Mouse (Mus musculus) activated CD4-positive, CD25-positive, alpha-beta regulatory T cell, adult 4 months (primary cell): ENCODE results near the gene Gm17364. TPM values are rescaled to one million over a fixed set of nuclear protein-coding genes. Genes with fewer than 3 reads are reported as not detected.
A peak's percentile ranks its signal among the peaks of the same experiment; 100 is the strongest.
"Not testable (repeated sequence)": the region's sequence is repeated elsewhere in the genome, so short reads cannot be mapped to it uniquely, and the experiment has no call there.

Source experiments
- ATAC-seq: one replicate; pipeline ENCODE4 v1.8.0; 2017
- polyA plus RNA-seq, 2 experiments: library from polyadenylated mRNA; unstranded; fragments of 100-300 nt; shearing (Covaris generic); gene quantifications; one replicate each; pipeline ENCODE4 v1.2.1; 2017

Gm17364 gene
- polyA plus RNA-seq: not detected

DNA sequence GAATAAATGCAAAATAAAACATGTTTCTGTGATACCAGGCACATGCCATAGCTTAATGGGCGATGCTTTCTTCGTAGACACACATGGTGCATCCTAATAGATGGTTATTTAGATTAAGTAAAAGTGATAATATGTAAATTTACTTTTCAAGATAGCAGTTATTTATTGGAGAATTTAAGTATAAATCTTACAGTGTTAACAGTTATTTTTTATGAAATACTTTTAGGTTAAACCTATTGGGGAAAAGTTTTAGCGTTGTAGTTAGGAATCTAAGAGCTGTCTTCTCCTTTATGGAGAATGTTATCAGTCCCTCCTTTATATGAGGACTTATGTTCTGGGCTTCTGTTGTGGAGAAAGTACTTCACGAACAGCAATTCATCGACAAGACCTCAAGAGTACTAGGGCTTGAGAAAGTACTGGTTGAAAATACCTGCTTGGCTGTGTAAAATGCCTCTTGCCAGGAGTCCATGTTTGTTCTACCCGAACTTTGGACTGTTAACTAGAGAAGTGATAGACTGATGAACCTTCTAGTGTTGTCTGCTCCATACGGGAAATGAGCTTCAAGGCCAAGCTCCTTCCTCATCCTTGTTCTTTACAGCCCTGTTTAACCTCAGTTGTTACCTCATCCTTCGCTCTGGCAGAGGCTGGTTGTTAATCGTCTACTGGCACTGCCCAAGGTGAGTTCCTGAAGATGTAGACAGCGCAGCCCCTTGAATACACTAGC is at the start of gene Gm17364:
Gm17364 (minus strand) TSS at position 51 of the 724 bp plus-strand sequence.
- no peak for ATAC-seq

DNA sequence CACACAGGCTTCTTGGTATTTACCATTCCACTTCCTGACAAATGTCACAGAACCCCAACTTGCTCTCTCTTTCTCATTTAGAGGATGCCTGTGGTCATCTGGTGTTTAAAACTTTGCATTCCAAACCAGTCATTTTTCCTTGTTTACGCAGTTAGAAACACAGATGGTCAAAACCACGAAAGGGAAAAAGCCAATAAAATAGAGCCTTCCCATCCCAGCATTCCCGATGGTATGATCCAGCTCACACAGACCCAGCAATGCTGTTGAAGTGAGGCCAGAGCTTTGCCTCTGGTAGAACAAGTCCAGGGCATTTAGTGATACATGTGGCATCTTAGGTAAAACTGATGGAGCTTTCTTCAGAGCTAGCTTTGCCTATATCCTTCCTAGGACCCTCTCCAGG is 47.7 kb upstream of the Gm17364 start:
- ATAC-seq: no peak

DNA sequence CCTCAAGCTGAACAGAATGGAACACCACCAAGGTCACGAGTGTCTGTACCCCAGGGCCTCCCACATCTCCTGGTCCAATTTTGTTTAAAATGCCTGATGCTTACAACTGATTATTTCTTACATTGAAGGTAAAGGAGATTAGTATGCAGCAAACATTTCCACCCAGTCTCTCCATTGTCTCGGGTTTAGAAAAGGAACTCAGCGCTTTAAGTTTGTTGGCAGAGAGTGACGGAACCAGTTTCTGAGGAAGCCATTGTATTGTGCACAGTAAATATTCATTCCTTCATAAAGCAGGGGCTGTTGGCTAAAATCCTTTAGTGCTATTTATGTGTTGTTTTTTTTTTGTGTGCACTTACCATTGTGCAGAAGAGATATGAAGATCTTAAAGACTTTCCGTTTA is 47.0 kb upstream of the Gm17364 start:
- ATAC-seq: no peak

DNA sequence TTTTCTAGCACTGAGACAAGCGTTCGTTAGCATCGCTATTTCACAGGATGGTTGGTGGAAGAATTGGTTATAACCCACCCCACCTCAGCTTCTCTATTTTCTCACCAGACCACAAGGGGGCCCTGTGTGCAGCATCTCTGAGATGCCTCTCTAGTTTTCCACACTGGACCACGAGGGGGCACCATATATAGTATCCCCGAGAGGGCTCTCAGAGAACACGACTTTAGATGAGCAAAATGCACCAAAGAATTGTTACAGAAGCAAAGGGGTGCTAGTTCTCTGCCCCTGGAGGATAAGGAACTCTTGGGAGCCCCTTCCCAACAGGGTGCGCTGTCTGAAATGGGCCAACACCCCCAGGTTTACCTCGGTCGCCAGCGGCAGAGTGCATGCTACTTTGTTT is 28.9 kb upstream of the Gm17364 start:
- ATAC-seq: peak; percentile 83

DNA sequence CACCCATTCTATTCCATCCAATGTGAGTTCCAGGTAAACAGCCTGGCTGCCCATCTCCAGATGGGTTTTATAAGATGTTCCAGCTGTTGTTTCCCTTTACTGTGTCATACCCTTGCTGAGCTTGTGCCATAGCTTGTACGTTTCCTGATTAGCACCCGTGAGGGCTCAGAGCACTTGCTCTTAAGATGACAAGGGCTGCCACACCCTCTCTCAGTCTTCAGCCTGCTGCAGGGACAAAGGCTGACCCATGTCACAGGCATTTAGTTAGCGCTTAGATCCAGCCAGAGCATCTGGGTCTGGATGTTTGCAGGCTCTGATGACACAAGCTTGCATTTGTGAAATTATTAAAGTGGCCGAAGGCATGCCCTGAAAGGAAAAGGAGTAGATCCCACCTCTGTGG is 26.3 kb upstream of the Gm17364 start:
- ATAC-seq: no peak

DNA sequence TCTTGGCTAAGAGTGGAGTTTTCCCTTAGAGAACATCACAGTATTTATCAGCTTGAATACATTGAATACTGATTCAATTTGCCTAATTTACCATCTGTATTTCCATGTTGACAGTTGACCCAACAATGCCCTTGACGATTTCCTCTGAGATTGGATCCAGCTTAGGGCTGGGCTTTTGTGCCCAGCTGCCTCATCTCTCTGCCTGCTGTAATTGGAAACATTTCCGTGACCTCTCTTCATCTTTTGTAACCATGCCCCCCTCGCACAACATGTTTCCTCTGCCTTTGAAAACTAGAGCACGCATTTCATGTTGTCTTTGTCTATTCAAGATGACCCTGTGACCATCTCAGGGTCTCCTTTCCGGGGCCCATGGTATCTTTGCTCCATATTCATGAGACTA is 25.2 kb upstream of the Gm17364 start:
- no peak for ATAC-seq

DNA sequence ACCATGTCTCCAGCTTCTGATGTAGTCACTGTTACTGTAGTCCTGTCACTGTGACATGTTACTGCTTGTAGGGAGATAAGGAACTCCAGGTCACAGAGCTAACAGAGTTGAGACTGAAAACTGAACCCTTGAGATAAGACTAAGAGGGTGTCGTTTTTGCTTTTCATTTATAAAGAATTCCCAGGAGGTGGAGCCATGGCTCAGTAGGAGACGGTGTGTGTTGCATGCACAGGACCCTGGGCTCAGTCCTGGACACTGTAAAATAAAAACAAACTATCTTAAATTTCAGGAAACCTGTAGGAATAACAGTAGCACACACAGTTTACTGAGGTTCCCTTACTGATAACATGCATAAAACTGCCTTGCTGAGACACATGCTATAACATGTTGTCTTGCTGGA is 24.8 kb upstream of the Gm17364 start:
- ATAC-seq: no peak

DNA sequence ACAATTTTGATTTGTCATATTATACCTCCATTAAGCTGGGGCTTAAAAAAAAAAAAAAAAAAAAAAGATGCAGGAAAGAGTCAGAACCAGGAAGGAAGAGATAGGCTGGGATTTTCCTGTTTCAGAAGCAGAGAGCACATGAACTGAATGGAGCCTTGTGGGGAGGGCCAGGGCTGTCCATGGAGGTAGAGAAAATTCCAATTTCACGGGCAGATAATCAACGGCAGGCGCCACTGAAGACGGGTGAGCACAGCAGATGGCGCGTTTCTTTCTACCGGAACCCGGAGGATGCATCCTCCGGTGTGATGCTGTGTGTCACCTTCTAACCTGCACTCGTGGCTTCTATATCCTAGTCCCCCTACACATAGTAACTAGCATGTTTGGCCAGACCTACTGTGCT is 22.6 kb upstream of the Gm17364 start:
- ATAC-seq: no peak

DNA sequence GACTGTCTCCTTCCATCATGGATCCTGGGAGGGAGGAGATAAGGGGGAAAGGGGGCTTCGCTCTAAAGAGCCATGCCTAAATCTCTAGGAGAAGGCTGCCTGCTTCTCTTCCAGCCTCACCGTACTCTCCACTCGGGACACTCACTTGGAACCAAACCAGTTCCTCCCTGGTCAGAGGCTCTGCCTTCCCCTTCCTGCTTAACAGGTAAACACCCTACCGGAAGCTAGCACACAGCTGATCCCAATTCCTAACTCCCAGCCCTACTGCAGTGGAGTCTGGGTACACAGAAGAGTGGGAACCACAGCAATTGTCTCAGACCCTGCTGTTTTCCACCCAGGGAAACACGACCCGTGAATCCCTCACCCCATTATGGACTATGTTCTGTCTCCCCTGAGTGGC is 22.1 kb upstream of the Gm17364 start:
- ATAC-seq: no peak

DNA sequence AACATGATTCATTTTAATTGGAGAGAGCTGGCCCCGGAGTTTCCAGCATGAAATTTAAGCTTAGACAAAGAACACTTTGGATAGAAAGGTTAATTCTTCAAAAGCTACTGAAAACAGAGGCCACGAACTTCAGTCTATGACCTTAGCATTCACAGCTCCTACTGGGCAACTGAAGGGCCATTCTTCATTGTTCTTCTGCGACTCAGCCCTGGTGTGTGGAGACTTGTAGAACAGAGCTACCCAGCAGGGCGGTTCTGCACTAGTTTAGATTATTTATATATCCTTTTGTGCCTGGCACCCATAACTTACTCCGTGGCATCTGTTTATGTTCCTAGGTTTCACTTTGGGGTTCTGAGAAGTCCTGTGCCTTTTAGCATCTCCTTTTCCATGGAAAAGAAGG is 19.8 kb upstream of the Gm17364 start:
- no peak for ATAC-seq

DNA sequence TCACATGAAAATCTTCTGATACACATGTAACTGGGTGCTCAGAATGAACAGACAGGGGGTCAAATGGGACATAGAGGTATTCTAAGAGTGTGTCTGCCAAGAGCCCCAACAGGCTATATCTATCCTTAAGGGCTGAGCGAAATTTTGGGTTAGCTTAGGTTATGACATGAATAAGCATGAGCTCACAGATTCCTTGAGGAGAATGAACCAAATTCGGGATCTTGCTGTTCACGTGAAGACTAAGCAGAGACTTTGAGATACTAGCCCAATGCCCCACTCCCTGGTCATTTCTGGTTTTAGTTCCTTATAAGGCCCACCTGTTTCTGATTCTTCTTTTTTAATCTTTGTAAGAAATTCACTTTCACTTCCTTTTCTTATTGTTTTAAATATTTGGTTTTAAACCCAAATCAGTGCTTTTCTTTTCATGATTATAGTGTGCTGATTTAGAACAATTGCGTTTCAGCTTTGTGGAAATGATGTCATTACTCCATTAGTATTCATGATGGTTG is 17.7 kb upstream of the Gm17364 start:
- ATAC-seq: no peak

DNA sequence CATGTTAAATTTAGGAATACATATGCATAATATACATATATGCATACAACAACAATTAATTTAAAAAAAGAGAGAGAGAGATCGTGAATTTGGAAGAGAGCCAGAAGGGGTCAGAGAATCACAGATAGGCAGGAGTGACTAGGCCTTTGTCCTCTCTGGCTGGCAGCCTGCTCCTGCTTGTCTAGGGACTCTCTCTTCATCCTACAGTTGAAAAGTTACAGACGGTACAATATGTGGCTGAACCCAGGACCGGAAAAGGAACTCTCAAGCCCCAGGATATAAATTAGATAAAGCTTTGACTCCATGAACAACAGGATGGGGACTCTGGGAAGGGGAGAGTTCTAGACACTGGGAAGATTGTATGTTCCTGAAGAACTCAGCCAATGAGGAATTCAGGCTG is 12.5 kb upstream of the Gm17364 start:
- ATAC-seq: no peak

DNA sequence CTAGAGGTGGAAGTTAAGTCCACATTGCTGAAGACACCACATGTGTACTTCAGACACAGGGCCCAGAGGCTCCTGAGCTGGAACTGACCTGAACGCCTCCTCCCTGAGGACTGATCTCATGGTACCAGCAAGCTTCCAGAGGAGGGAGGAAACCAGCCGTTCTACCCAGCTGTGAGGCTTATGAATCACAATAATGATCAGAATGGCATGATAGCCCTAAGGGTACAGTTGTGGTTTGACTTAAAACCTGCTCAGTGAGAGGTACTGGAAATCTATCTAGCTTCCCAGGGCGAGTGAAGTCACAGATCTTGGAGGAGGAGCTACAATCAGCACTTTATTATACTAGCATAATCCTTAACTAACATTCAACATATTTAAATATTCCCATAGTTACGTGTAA is 11.7 kb upstream of the Gm17364 start:
- no peak for ATAC-seq

DNA sequence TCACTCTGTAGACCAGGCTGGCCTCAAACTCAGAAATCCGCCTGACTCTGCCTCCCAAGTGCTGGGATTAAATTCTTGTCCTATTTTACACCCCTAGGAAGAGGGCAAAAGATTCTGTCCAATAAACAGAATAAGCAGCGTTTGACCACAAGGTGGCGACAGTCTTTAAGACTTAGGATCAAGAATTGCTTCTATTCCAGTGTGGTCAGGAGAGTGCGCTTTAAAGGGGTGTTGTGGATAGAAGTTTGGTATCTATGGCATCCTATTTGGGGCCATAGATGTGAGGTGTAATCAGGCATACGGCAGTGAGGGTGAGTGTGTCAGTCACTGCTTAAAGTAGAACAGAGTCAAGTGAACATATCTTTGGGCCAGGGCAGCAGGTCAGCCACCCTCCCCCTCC is 9.5 kb upstream of the Gm17364 start:
- ATAC-seq: peak; percentile 36

DNA sequence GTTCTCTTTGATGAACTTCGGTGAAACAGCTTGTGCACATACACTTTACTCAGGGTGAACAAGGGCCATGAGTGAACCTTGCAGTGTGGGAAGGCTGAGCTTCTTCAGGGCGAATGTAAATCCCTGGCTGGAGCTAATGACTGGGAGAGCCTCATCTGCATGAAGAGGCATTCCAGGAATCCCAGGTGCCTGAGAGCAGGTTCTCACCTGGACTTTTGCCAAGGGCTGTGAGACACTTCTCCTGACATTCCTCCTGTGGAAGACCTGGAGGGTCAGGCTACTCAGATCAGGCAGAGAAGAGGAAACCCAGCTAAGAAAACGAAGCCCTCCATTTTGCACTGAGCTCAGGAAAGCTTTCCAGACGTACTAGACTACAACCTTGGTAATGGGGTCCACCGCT is 6.9 kb upstream of the Gm17364 start:
- no peak for ATAC-seq

DNA sequence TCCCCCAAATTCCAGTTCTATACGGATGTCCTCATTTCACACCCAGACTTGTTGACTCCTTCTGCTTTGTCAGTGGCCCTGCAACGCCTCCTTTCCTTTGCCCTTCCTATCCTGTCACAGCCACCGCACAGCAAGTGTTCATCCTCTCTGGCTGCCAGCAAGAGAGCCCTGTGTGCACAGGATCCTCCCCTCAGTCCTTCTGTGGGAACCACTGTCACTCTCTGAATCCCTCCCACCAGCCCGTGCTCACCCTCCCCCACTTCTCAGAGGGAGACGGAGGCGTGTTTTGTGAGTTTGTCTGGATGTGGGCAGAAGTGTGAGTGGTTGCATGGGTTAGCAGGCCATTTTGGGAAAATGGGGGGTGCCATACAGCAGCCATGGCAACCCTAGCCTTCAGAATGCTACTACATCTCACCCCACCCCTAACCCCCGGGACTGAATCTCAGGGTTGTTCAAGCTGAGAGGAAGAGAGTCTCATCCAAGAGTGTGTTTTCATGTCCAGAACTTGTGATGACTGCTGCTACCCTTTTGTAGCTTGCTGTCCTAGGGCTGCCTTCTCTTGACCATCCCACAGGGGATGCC is 5.9 kb downstream of the Gm17364 start:
- ATAC-seq: no peak

DNA sequence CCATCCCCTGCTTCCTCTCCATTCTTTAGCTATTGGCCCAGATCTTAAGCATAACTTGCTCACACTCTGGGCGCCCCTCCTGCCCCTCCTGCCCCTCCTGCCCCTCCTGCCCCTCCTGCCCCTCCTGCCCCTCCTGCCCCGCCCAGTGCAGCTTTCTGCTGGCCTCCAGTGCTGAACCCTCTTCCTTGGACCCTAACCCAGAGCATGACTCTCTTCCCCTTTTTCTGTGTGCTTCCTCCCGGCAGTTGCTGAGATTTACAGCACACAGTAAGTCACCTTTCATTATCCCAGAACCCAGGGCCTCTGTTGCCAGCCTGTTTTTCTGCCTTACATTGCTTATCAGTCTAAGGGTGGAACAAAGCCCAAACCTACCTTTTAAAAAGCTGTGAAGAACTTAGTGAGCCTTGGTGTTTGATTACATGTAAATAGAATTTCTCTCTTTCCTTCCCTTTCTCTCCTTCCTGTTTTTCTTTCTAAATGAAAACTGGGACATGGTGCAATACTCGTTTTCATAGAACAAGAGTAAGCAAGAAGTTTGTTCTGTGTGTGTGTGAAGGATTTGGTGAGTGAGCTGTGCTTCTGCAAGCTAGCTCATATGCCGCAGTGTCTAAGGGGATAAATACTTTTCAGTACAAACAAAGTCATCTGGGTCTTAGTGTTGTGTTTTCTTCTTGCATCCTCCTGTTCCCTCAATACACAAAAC is 10.3 kb downstream of the Gm17364 start:
- no peak for ATAC-seq

DNA sequence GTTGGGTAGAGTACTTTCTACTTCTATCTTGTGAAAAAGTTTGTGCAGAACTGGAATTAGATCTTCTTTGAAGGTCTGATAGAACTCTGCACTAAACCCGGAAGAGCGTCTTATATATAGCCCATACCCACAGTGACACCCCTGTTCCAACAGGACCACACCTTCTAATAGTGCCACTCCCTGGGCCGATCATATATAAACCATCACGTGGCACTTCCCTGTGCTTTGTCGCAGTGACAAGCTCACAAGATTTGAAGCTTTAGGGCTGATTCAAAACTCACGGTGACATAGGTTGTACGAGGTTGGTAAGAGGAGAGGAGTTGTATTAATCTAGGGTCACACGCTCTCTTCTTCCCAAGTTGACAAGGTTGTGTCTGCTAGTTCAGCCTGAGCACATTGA is 12.2 kb downstream of the Gm17364 start:
- not testable (repeated sequence) for ATAC-seq

DNA sequence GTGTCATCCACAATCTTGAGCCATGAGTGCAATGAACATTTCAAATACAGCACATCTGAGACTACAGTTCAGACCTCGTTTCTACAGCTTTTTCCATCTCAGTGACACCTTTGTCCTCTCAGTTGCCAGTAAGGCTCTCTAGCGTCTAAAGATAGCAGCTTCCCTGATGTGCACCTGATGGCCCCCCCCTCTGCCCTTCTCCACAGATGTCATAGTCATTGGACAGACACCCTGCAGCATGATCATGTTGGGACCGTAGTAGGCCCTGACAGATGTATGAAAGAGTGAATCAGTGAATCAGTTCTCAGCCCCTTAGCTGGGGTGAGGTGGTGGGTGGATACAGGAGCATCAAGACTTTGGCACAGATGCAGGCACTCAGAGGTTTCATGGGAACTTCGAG is 15.9 kb downstream of the Gm17364 start:
- no peak for ATAC-seq

DNA sequence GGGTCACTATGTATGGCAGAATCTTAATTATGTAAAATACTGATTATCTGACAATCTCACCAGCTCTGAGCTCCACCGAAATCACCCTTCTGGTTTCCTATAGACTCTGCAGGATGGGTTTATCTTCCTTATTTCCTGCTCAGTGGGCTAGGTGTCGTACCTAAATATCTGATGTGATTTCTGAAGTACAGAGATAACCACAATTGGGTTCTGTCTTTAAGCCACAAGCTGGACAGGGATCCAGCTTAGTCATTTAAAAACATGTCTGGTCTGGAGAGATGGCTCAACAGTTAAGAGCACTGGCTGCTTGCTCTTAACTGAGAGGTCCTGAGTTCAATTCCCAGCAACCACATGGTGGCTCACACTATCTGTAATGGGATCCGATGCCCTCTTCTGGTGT is 16.8 kb downstream of the Gm17364 start:
- no peak for ATAC-seq

DNA sequence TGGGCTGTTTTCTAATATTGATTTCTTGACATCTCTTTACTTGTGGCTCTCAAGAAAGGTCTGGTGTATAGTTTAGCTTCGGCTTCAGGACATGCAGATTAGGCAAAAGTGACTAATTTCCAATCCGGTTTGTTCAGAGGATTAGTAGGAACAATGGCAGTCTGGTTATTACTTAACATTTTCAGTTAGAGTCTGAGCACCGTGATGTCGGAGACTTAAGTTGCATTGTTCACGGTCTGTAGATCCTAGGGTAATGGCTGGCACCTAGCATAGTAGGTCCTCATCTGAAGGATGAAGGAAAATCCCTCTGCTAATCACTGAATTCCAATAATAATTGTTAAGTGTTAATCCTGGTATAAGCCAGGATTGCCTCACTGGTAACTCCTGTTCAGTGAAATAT is 17.7 kb downstream of the Gm17364 start:
- no peak for ATAC-seq

DNA sequence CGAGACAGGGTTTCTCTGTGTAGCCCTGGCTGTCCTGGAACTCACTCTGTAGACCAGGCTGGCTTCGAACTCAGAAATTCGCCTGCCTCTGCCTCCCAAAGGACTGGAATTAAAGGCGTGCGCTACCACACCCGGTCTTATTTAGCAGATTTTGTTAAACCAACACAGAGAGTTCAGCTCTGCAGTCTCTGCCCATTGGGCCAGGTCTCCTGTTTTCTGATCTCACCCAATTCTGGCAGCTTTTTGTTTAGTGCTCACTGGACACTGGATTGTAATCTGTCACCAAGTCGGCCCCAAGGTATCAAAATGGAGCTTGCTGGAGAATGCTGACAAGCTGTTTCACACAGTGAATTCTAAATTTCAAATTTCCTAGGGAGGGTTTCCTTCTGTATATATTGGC is 21.0 kb downstream of the Gm17364 start:
- ATAC-seq: no peak

DNA sequence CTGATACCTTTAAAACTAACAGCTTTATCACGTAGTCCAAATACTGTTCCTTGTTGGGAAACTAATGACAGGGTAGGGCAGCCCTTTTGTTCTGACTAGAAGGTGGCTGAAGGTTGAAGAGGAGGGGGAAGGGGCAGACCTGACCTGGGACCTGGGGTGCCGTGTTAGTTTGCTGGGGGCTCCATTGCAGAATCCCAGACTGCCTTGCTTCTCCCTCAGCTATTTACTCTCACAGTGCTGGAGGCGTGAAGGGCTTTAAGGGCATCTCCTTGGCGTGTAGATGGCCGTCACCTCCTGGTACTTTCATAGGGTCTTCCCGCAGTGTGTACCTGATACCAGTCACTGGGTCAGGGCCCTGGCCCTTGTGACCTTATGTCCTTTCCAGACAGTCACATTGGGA is 21.6 kb downstream of the Gm17364 start:
- no peak for ATAC-seq

DNA sequence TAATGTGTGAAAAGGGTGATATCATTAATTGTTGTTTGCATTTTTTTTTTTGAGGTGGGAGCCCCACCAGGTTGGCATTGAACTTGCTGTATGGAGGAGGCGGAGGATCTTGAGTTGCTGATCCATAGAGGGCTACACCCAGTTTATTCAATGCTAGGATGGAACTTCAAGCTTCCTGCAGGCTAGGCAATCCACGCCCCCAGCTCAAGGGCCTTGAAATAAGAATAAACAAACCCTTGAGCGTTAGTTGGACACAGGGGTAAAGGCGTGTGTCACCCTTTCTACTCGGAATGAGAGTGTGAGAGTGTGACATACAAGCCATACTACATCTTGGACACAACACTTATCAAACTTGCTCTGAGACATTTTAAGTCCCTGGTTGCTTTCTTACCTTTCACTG is 22.1 kb downstream of the Gm17364 start:
- no peak for ATAC-seq
